Mouse (Mus musculus) right cerebral cortex, postnatal 10 days (tissue): ENCODE data around the gene Epha2.

ENCODE experiments used
- DNase-seq, 2 experiments: peaks; one replicate each; pipeline ENCODE4 v3.0.0; 2021; ENCODE audit warnings: low spot score in 2 of 2

The Epha2 gene

GRCm38 (mm10) chr4:141303402-141304222 is 2.6 kb downstream of the Epha2 start:
- DNase-seq, result no peak

- peak in 1 of 2 experiments; percentile 25 for DNase-seq
Measured at GRCm38 (mm10) chr4:141304223-141304611, 3.2 kb downstream of the Epha2 start.

- DNase-seq, result no peak
Measured at GRCm38 (mm10) chr4:141306057-141306456, 5.0 kb downstream of the Epha2 start.

GRCm38 (mm10) chr4:141308381-141308780 is 7.3 kb downstream of the Epha2 start:
- DNase-seq, result no peak

GRCm38 (mm10) chr4:141308857-141309772 is 8.1 kb downstream of the Epha2 start:
- DNase-seq, result no peak

GRCm38 (mm10) chr4:141309773-141310145 is 8.7 kb downstream of the Epha2 start:
- no peak for DNase-seq

GRCm38 (mm10) chr4:141310191-141310606 is 9.2 kb downstream of the Epha2 start:
- DNase-seq, result no peak

GRCm38 (mm10) chr4:141311078-141311477 is 10.0 kb downstream of the Epha2 start:
- peak; percentile 45 to 49 for DNase-seq

- DNase-seq, result no peak
Measured at GRCm38 (mm10) chr4:141311506-141311905, 10.5 kb downstream of the Epha2 start.

- no peak for DNase-seq
Measured at GRCm38 (mm10) chr4:141311908-141312307, 10.9 kb downstream of the Epha2 start.

GRCm38 (mm10) chr4:141312513-141313131 is 11.6 kb downstream of the Epha2 start:
- DNase-seq, result no peak

GRCm38 (mm10) chr4:141313481-141313880 is 12.4 kb downstream of the Epha2 start:
- no peak for DNase-seq

- no peak for DNase-seq
Measured at GRCm38 (mm10) chr4:141313924-141314323, 12.9 kb downstream of the Epha2 start.

- no peak for DNase-seq
Measured at GRCm38 (mm10) chr4:141314745-141315144, 13.7 kb downstream of the Epha2 start.

- no peak for DNase-seq
Measured at GRCm38 (mm10) chr4:141316023-141316422, 15.0 kb downstream of the Epha2 start.

- DNase-seq, result no peak
Measured at GRCm38 (mm10) chr4:141316498-141317180, 15.6 kb downstream of the Epha2 start.

- no peak for DNase-seq
Measured at GRCm38 (mm10) chr4:141317914-141318313, 16.9 kb downstream of the Epha2 start.

- no peak for DNase-seq
Measured at GRCm38 (mm10) chr4:141322526-141322925, 21.5 kb downstream of the Epha2 start.

GRCm38 (mm10) chr4:141324771-141325191 is 23.7 kb downstream of the Epha2 start:
- DNase-seq, result no peak

- DNase-seq, result no peak
Measured at GRCm38 (mm10) chr4:141325636-141326035, 24.6 kb downstream of the Epha2 start.

GRCm38 (mm10) chr4:141327075-141327474 is 26.0 kb downstream of the Epha2 start:
- no peak for DNase-seq

- DNase-seq, result no peak
Measured at GRCm38 (mm10) chr4:141328742-141329141, 27.7 kb downstream of the Epha2 start.
